Mouse (Mus musculus): ENCODE measurements around the gene Ext2.

The Ext2 gene

GRCm38 (mm10) chr2:93822045-93822749 lies at the start of gene Ext2:
TSS of gene Ext2 (minus strand) at chr2:93822568.
- CTCF ChIA-PET = no interaction called here

GRCm38 (mm10) chr2:93871411-93871925 lies 49.1 kb upstream of the Ext2 start:
- CTCF ChIA-PET = no interaction called here

GRCm38 (mm10) chr2:93870842-93871241 lies 48.5 kb upstream of the Ext2 start:
- CTCF ChIA-PET = no interaction called here

GRCm38 (mm10) chr2:93869107-93869600 lies 46.8 kb upstream of the Ext2 start, which contains the start of gene Accsl:
TSS of gene Accsl (minus strand) at chr2:93869157.
- CTCF ChIA-PET = interaction anchor here (0.5 kb wide), 1 partner anchor 11 kb away, joined by 8 read pairs; no protein-coding TSS in a partner anchor

GRCm38 (mm10) chr2:93868566-93868965 lies 46.2 kb upstream of the Ext2 start:
- CTCF ChIA-PET = no interaction called here

GRCm38 (mm10) chr2:93863229-93863628 lies 40.9 kb upstream of the Ext2 start:
- CTCF ChIA-PET = no interaction called here

GRCm38 (mm10) chr2:93858845-93859244 lies 36.5 kb upstream of the Ext2 start:
- CTCF ChIA-PET = no interaction called here

GRCm38 (mm10) chr2:93851303-93851702 lies 28.9 kb upstream of the Ext2 start:
- CTCF ChIA-PET = no interaction called here

- CTCF ChIA-PET = no interaction called here
Measured at GRCm38 (mm10) chr2:93850317-93850944, 28.1 kb upstream of the Ext2 start.

GRCm38 (mm10) chr2:93849505-93850089 lies 27.2 kb upstream of the Ext2 start, which contains the start of gene Accs:
TSS of gene Accs (minus strand) at chr2:93849943.
- CTCF ChIA-PET = no interaction called here

- CTCF ChIA-PET = no interaction called here
Measured at GRCm38 (mm10) chr2:93841349-93841748, 19.0 kb upstream of the Ext2 start.

GRCm38 (mm10) chr2:93840109-93840508 lies 17.7 kb upstream of the Ext2 start:
- CTCF ChIA-PET = no interaction called here

- CTCF ChIA-PET = no interaction called here
Measured at GRCm38 (mm10) chr2:93838931-93839330, 16.6 kb upstream of the Ext2 start.

- CTCF ChIA-PET = no interaction called here
Measured at GRCm38 (mm10) chr2:93836232-93836785, 13.9 kb upstream of the Ext2 start.

GRCm38 (mm10) chr2:93835596-93835995 lies 13.2 kb upstream of the Ext2 start:
- CTCF ChIA-PET = no interaction called here

GRCm38 (mm10) chr2:93823519-93823918 lies 1.2 kb upstream of the Ext2 start:
- CTCF ChIA-PET = interaction anchor here (0.7 kb wide), 1 partner anchor 24 kb away, joined by 3 read pairs; no protein-coding TSS in a partner anchor

- CTCF ChIA-PET = no interaction called here
Measured at GRCm38 (mm10) chr2:93817791-93818190, 4.6 kb downstream of the Ext2 start.

- CTCF ChIA-PET = no interaction called here
Measured at GRCm38 (mm10) chr2:93813343-93813742, 9.0 kb downstream of the Ext2 start.

- CTCF ChIA-PET = no interaction called here
Measured at GRCm38 (mm10) chr2:93811812-93812211, 10.6 kb downstream of the Ext2 start.

GRCm38 (mm10) chr2:93809931-93810330 lies 12.4 kb downstream of the Ext2 start:
- CTCF ChIA-PET = interaction anchor here (0.6 kb wide), 1 partner anchor 138 kb away, joined by 4 read pairs; no protein-coding TSS in a partner anchor

GRCm38 (mm10) chr2:93808071-93808470 lies 14.3 kb downstream of the Ext2 start:
- CTCF ChIA-PET = no interaction called here

- CTCF ChIA-PET = no interaction called here
Measured at GRCm38 (mm10) chr2:93807440-93807839, 14.9 kb downstream of the Ext2 start.

Measured in spleen, embryonic (tissue).